Mouse (Mus musculus) E14TG2a.4 (cell line): ENCODE data around the gene Nrp2.

Source experiments
- CTCF ChIP-seq: conservative IDR thresholded peaks from 2 replicates; pipeline ENCODE4 v1.5.1; 2014; ENCODE audit warnings: low read length
- NANOG ChIP-seq: IDR thresholded peaks from 2 replicates; pipeline ENCODE4 v1.6.1; 2014; ENCODE audit warnings: borderline replicate concordance, low read length, mixed read lengths

- TF ChIP-seq CTCF (no peak), NANOG (no peak)
Measured at GRCm38 (mm10) chr1:62704889-62705516, 1.9 kb downstream of the Nrp2 start.
